Mouse (Mus musculus) inflammation-experienced regulatory T-cells, adult 6 months (primary cell): Measurements from ENCODE around the gene Tmem210. TPM values are rescaled to one million over a fixed set of nuclear protein-coding genes. Genes with fewer than 3 reads are reported as not detected.

Source experiments
- polyA plus RNA-seq, 3 experiments: library from polyadenylated mRNA; unstranded; fragments of 100-300 nt; shearing (Covaris generic); gene quantifications; one replicate each; pipeline ENCODE4 v1.2.1; 2017

Gene Tmem210
- polyA plus RNA-seq, 3 experiments from 2014 or later, result not detected

Other genes with a start within 250 kb of the Tmem210 start
- 10 to 100 TPM; 11.3 to 20.4 (median 11.4) TPM for gene Nsmf, start 233.8 kb upstream of the Tmem210 start, polyA plus RNA-seq
- gene Entpd8, start 207.8 kb upstream of the Tmem210 start, polyA plus RNA-seq, result under 1 TPM in 1 of 3 experiments, not detected in 2; 0.90 TPM
- gene Noxa1, start 193.0 kb upstream of the Tmem210 start, polyA plus RNA-seq, result 1 to 10 TPM in 2 of 3 experiments, under 1 TPM in 1; 0.68 to 4.2 (median 4.2) TPM
- 1 to 10 TPM in 1 of 3 experiments, under 1 TPM in 2; 0.54 to 1.2 (median 0.59) TPM for gene Nrarp, start 107.4 kb upstream of the Tmem210 start, polyA plus RNA-seq
- gene Tor4a, start 91.3 kb upstream of the Tmem210 start, polyA plus RNA-seq, result 10 to 100 TPM; 55.3 to 73.9 (median 67.2) TPM
- 10 to 100 TPM; 46.6 to 50.3 (median 47.0) TPM for gene Nelfb, start 76.7 kb upstream of the Tmem210 start, polyA plus RNA-seq
- not detected for gene Stpg3, start 73.5 kb upstream of the Tmem210 start, polyA plus RNA-seq
- not detected for gene Fam166a, start 69.4 kb upstream of the Tmem210 start, polyA plus RNA-seq
- gene Tubb4b, start 63.4 kb upstream of the Tmem210 start, polyA plus RNA-seq, result 100 to 1,000 TPM in 1 of 3 experiments, 10 to 100 TPM in 2; 90.3 to 208 (median 96.5) TPM
- gene Slc34a3, start 53.8 kb upstream of the Tmem210 start, polyA plus RNA-seq, result not detected
- not detected for gene Rnf224, start 51.4 kb upstream of the Tmem210 start, polyA plus RNA-seq
- gene Rnf208, start 45.9 kb upstream of the Tmem210 start, polyA plus RNA-seq, result 1 to 10 TPM in 1 of 3 experiments, under 1 TPM in 2; 0.53 to 1.6 (median 0.99) TPM
- gene Cysrt1, start 45.7 kb upstream of the Tmem210 start, polyA plus RNA-seq, result not detected
- gene AL732309.1, start 41.3 kb upstream of the Tmem210 start, polyA plus RNA-seq, result 1 to 10 TPM; 2.3 to 9.2 (median 4.0) TPM
- 10 to 100 TPM in 1 of 3 experiments, 1 to 10 TPM in 2; 8.3 to 13.7 (median 8.7) TPM for gene Tmem203, start 32.7 kb upstream of the Tmem210 start, polyA plus RNA-seq
- gene Tprn, start 25.5 kb upstream of the Tmem210 start, polyA plus RNA-seq, result 1 to 10 TPM; 3.4 to 4.7 (median 3.9) TPM
- 100 to 1,000 TPM; 111 to 156 (median 121) TPM for gene Ssna1, start 15.7 kb upstream of the Tmem210 start, polyA plus RNA-seq
- gene Anapc2, start 15.7 kb upstream of the Tmem210 start, polyA plus RNA-seq, result 10 to 100 TPM; 29.3 to 44.6 (median 39.2) TPM
- not detected for gene Lrrc26, start 1.8 kb downstream of the Tmem210 start, polyA plus RNA-seq
- gene Grin1, start 31.0 kb downstream of the Tmem210 start, polyA plus RNA-seq, result not detected
- 10 to 100 TPM; 21.2 to 24.3 (median 23.1) TPM for gene Man1b1, start 44.2 kb downstream of the Tmem210 start, polyA plus RNA-seq
- gene Dpp7, start 68.2 kb downstream of the Tmem210 start, polyA plus RNA-seq, result 10 to 100 TPM; 10.2 to 24.6 (median 21.1) TPM
- gene Uap1l1, start 77.5 kb downstream of the Tmem210 start, polyA plus RNA-seq, result 10 to 100 TPM; 12.2 to 20.6 (median 18.3) TPM
- gene Sapcd2, start 84.2 kb downstream of the Tmem210 start, polyA plus RNA-seq, result 10 to 100 TPM in 1 of 3 experiments, under 1 TPM in 2; 0.44 to 10.5 (median 0.80) TPM
- 1 to 10 TPM in 1 of 3 experiments, under 1 TPM in 1, not detected in 1; 0.49 to 1.3 TPM for gene Entpd2, start 107.7 kb downstream of the Tmem210 start, polyA plus RNA-seq
- 1 to 10 TPM; 2.8 to 6.1 (median 6.0) TPM for gene Npdc1, start 111.2 kb downstream of the Tmem210 start, polyA plus RNA-seq
- 10 to 100 TPM in 1 of 3 experiments, 1 to 10 TPM in 2; 4.1 to 14.7 (median 7.2) TPM for gene Fut7, start 135.1 kb downstream of the Tmem210 start, polyA plus RNA-seq
- gene Abca2, start 140.6 kb downstream of the Tmem210 start, polyA plus RNA-seq, result 10 to 100 TPM; 31.4 to 59.3 (median 41.8) TPM
- 1 to 10 TPM; 1.2 to 1.9 (median 1.6) TPM for gene Clic3, start 168.7 kb downstream of the Tmem210 start, polyA plus RNA-seq
- gene Paxx, start 172.9 kb downstream of the Tmem210 start, polyA plus RNA-seq, result 10 to 100 TPM; 70.4 to 92.1 (median 89.2) TPM
- not detected for gene Ptgds, start 181.9 kb downstream of the Tmem210 start, polyA plus RNA-seq
- not detected for gene Lcn12, start 205.8 kb downstream of the Tmem210 start, polyA plus RNA-seq
- 10 to 100 TPM; 49.1 to 88.0 (median 76.8) TPM for gene Fbxw5, start 212.6 kb downstream of the Tmem210 start, polyA plus RNA-seq
- 1 to 10 TPM; 2.1 to 5.1 (median 3.4) TPM for gene C8g, start 213.6 kb downstream of the Tmem210 start, polyA plus RNA-seq